Mouse (Mus musculus) limb, embryonic 15.5 days (tissue): Measurements from ENCODE around the gene Astl. TPM values are rescaled to one million over a fixed set of nuclear protein-coding genes. Genes with fewer than 3 reads are reported as not detected.
A peak's percentile ranks its signal among the peaks of the same experiment; 100 is the strongest.

Experiments used
- ATAC-seq: fragments of 200-750 bp; cut with Nextera tagmentation; 2 replicates; pipeline ENCODE4 v1.8.0; 2017; ENCODE audit warnings: low read depth, moderate TSS enrichment; ENCODE audit not compliant: insufficient number of reproducible peaks, low FRiP score, low TSS enrichment
- H3K27ac ChIP-seq: fragments of 300-500 bp; sonication (generic); 2 replicates; pipeline ENCODE4 v1.5.1; 2015; ENCODE audit warnings: moderate library complexity, mild to moderate bottlenecking, inconsistent platforms
- H3K27me3 ChIP-seq: fragments of 300-500 bp; sonication (generic); 2 replicates; pipeline ENCODE4 v1.6.1; 2015; ENCODE audit warnings: inconsistent platforms
- H3K36me3 ChIP-seq: fragments of 300-500 bp; sonication (generic); 2 replicates; pipeline ENCODE4 v1.6.1; 2015; ENCODE audit warnings: inconsistent platforms
- H3K4me1 ChIP-seq: fragments of 300-500 bp; sonication (generic); 2 replicates; pipeline ENCODE4 v1.6.1; 2015; ENCODE audit warnings: inconsistent platforms
- H3K4me2 ChIP-seq: fragments of 300-500 bp; sonication (generic); 2 replicates; pipeline ENCODE4 v1.6.1; 2015; ENCODE audit warnings: mild to moderate bottlenecking, inconsistent platforms
- H3K4me3 ChIP-seq: fragments of 300-500 bp; sonication (generic); 2 replicates; pipeline ENCODE4 v1.5.1; 2015; ENCODE audit warnings: mild to moderate bottlenecking, inconsistent platforms
- H3K9ac ChIP-seq: fragments of 300-500 bp; sonication (generic); 2 replicates; pipeline ENCODE4 v1.6.1; 2015; ENCODE audit warnings: inconsistent platforms
- H3K9me3 ChIP-seq: fragments of 300-500 bp; sonication (generic); 2 replicates; pipeline ENCODE4 v1.6.1; 2016; ENCODE audit warnings: inconsistent platforms
- WGBS: fragments of 180-500 bp; shearing (Covaris S2); methylation state at CpG from one replicate; pipeline ENCODE4 v1.1.7; 2015; 5-methylcytosine and 5-hydroxymethylcytosine counted together
- polyA plus RNA-seq: library from polyadenylated mRNA; unstranded; fragments of >200 nt; fragmentation: Nextera tagmentation; extraction: Ambion mirVana; gene quantifications from 2 replicates; pipeline ENCODE4 v1.2.1, GENCODE M21; 2015

Astl gene
- polyA plus RNA-seq, 1 experiment from 2014 or later: 0.22 TPM

- H3K36me3 ChIP-seq: no peaks in the 10 kb centered on the region
- H3K4me1 ChIP-seq: peaks cover 5% of the 10 kb centered on the region
- ATAC-seq: no peak
- H3K9ac ChIP-seq: no peak overlapping the region
- no peak overlapping the region for H3K27ac ChIP-seq
- no peaks in the 10 kb centered on the region for H3K9me3 ChIP-seq
- H3K27me3 ChIP-seq: peaks cover 19% of the 10 kb centered on the region
- no peak overlapping the region for H3K4me2 ChIP-seq
- 6% methylated on average over 3 of the region's 3 CpGs for WGBS
- no peak overlapping the region for H3K4me3 ChIP-seq
Measured at GRCm38 (mm10) chr2:127341159-127341558, 2.7 kb downstream of the Astl start.

- Histone ChIP-seq H3K9ac (no peak overlapping the region), H3K36me3 (no peaks in the 10 kb centered on the region), H3K4me1 (no peaks in the 10 kb centered on the region), H3K4me3 (no peak overlapping the region), H3K9me3 (no peaks in the 10 kb centered on the region), H3K27me3 (0 out of 2 replicates have a peak, but pooled peaks cover 3% of the 10 kb centered on the region), H3K27ac (no peak overlapping the region), H3K4me2 (no peak overlapping the region)
- ATAC-seq: no peak
- WGBS: 53% methylated on average over 1 of the region's 1 CpGs
Measured at GRCm38 (mm10) chr2:127346334-127346733, 7.9 kb downstream of the Astl start.

DNA sequence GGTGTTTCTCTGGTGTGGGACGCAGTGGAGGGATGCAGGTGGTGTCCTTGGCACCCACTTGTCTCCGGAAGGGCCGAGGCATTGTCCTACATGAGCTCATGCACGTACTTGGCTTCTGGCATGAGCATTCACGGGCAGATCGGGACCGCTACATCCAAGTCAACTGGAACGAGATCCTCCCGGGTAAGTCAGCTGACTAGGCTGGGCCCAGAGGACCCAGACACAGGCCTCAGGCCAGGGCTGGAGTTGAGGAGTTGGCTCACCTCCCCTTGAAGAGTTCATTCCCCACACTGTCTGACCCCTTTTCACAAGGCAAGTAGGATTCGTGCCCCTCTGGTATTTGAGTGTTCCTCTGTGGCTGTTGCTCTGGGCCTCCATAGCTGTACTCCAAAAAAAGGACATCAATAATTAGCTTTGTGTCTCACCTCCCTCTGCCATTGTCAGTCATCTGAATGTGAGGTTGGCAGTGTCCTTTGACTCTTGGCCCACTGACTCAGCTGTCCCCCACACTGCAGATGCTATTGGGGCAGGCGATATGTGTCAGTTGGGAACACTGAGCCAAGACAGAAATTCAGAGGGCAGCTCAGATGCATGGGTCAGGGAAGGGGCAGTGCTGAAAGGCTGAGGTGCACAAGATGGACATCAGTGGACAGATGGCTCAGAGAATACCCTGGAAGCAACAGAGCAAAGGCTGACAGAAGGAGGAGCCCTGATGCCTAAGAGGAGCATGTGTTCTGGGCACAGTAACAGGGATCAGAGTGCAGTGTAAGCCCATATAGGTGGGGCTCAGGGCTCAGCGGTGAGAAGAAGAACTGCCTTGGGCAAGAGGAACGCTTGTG lies 8.9 kb downstream of the Astl start:
- 72% methylated on average over 13 of the region's 13 CpGs for WGBS
- 0 out of 2 replicates have a peak, but pooled peaks have one; percentile 50 for ATAC-seq
- H3K4me2 ChIP-seq: no peak overlapping the region
- H3K9ac ChIP-seq: no peak overlapping the region
- no peak overlapping the region for H3K4me3 ChIP-seq
- H3K27ac ChIP-seq: no peak overlapping the region
- H3K4me1 ChIP-seq: no peaks in the 10 kb centered on the region
- H3K9me3 ChIP-seq: no peaks in the 10 kb centered on the region
- no peaks in the 10 kb centered on the region for H3K36me3 ChIP-seq
- H3K27me3 ChIP-seq: 0 out of 2 replicates have a peak, but pooled peaks cover 3% of the 10 kb centered on the region

DNA sequence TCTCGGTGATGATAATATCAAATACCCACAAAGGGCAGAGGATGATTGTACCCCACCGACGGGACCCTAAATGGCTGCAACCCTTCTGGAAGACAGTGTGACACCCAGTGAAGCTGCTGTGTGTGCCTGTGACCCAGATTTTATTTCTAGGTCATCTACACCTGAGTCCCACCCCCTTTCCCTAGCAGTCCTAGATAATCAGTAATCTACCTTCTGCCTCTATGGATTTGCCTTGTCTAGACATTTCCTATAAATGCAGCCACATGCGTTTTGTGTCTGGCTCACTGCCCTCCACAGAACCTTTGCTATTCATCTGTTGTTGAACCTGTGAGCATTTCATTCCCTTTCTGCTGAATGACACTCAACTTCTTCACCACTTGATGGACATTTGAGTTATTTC lies 15.4 kb downstream of the Astl start:
- H3K36me3 ChIP-seq: no peaks in the 10 kb centered on the region
- H3K27me3 ChIP-seq: peaks cover 20% of the 10 kb centered on the region
- WGBS: 86% methylated on average over 4 of the region's 4 CpGs
- H3K4me3 ChIP-seq: no peak overlapping the region
- no peaks in the 10 kb centered on the region for H3K4me1 ChIP-seq
- H3K9me3 ChIP-seq: no peaks in the 10 kb centered on the region
- H3K9ac ChIP-seq: no peak overlapping the region
- no peak overlapping the region for H3K27ac ChIP-seq
- no peak for ATAC-seq
- H3K4me2 ChIP-seq: no peak overlapping the region

DNA sequence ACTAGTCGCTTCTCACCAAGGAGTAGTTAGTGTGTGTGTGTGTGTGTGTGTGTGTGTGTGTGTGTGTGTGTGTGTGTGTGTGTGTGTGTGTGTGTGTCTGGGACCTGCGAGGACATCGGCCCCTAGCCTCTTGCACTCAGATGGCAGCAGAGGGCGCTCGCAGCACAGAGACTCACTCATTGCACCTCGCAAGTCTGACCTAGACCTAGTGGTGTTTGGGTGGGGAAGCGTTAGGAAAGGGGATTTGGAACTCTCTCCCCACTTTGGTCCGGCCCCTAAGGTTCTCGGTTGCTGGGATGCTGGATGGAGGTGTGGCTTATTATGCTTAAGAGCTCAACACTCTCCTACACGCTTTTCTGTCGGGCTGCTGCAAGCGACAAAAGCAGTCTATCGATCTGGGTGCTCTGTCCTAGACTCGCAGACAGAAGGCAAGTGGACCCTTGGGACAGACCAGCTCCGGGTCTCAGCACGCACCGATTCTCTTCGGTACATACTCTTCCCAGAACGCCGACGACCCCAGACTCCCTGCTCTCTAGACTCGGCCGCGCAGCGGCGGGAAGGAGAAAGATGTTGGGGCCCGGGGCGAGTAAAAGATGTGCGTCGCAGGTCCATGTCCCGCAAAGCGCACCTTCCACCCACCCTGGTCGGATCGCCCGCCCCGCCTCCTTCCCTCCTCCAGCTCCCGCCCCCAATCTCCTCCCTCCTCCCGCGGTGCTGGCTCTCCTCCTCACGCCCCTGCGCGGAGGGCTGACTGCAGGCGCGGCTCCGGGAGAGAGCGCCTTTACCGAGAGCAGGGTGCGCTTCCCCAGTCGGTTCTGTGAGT lies 24.2 kb downstream of the Astl start, which contains the start of gene Adra2b:
Gene Adra2b (plus strand): TSS at position 750 of the 823 bp plus-strand sequence.
- H3K4me1 ChIP-seq: peaks cover 16% of the 10 kb centered on the region
- peak; percentile 46; the same call in 1 of the 2 replicates for ATAC-seq
- no peaks in the 10 kb centered on the region for H3K9me3 ChIP-seq
- no peak within 1 kb of the TSS for H3K9ac ChIP-seq
- no peaks in the 10 kb centered on the region for H3K36me3 ChIP-seq
- under 1% methylated on average over 45 of the region's 49 CpGs for WGBS
- no peak within 1 kb of the TSS for H3K27ac ChIP-seq
- peak within 1 kb of the TSS; percentile 89 for H3K4me2 ChIP-seq
- peak within 1 kb of the TSS; percentile 45 for H3K4me3 ChIP-seq
- H3K27me3 ChIP-seq: peaks cover 72% of the 10 kb centered on the region

GRCm38 (mm10) chr2:127363282-127363652 lies 24.8 kb downstream of the Astl start:
- Histone ChIP-seq H3K4me1 (peaks cover 16% of the 10 kb centered on the region), H3K9me3 (no peaks in the 10 kb centered on the region), H3K27ac (no peak overlapping the region), H3K36me3 (no peaks in the 10 kb centered on the region), H3K4me2 (peak overlapping the region; percentile 89), H3K4me3 (peak overlapping the region; percentile 45), H3K9ac (no peak overlapping the region), H3K27me3 (peaks cover 77% of the 10 kb centered on the region)
- no peak for ATAC-seq
- WGBS: 0% methylated on average over 28 of the region's 28 CpGs

DNA sequence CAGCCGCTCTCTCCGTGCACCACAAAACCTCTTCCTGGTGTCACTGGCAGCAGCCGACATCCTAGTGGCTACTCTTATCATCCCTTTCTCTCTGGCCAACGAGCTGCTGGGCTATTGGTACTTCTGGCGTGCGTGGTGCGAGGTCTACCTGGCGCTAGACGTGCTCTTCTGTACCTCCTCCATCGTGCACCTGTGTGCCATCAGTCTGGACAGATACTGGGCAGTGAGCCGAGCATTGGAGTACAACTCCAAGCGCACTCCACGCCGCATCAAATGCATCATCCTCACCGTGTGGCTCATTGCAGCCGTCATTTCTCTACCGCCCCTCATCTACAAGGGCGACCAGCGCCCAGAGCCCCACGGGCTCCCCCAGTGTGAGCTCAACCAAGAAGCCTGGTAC lies 25.3 kb downstream of the Astl start:
- no peak overlapping the region for H3K27ac ChIP-seq
- WGBS: 4% methylated on average over 20 of the region's 20 CpGs

GRCm38 (mm10) chr2:127364452-127364851 lies 26.0 kb downstream of the Astl start:
- Histone ChIP-seq H3K27ac (no peak overlapping the region), H3K36me3 (no peaks in the 10 kb centered on the region), H3K4me1 (peaks cover 16% of the 10 kb centered on the region), H3K4me3 (0 out of 2 replicates have a peak overlapping the region, but pooled peaks have one; percentile 45), H3K27me3 (peaks cover 77% of the 10 kb centered on the region), H3K4me2 (no peak overlapping the region), H3K9me3 (no peaks in the 10 kb centered on the region), H3K9ac (no peak overlapping the region)
- ATAC-seq: no peak
- 13% methylated on average over 8 of the region's 8 CpGs for whole genome bisulfite sequencing

More for the DNA sequence above, 25.3 kb downstream of the Astl start:
- Histone ChIP-seq H3K27me3 (peaks cover 77% of the 10 kb centered on the region), H3K9me3 (no peaks in the 10 kb centered on the region), H3K4me2 (peak overlapping the region; percentile 89), H3K9ac (no peak overlapping the region), H3K4me3 (peak overlapping the region; percentile 45), H3K4me1 (peaks cover 16% of the 10 kb centered on the region), H3K36me3 (no peaks in the 10 kb centered on the region)
- ATAC-seq: no peak

DNA sequence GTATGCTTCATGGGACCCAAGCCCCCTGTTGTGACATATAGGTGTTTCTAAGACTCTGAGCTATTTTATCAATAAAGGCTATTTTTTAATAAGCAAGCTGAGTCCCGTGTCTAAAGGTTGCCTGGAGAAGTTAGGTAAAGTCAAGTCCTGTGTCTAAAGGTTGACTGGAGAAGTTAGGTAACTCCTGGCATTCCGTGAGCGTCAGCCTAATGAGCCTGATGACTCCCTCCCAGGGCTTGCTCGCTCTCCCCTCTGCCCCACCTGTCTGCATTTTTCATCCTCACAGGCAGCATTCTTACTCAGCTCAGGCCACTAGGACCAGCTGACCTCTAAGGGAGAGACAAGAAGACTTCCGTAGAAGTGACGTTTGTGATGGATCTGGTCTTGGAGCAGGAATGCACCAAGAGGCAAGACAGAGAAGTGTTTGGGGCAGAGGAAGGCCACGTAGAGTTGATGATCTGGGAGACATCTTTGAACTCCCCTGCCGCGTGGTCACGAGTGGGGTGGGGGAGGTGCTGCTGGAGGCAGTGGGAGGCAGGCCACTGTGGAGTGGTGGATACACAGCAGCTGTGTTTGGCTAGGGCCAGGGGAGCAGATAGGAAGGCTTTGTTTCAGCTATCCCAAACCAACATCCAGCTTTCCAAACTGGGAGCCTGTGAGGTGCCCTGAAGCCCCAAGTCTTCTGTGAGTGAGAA lies 28.8 kb downstream of the Astl start:
- peaks cover 16% of the 10 kb centered on the region for H3K4me1 ChIP-seq
- no peak for ATAC-seq

GRCm38 (mm10) chr2:127369703-127370376 lies 31.4 kb downstream of the Astl start:
- Histone ChIP-seq H3K9ac (no peak overlapping the region), H3K27me3 (peaks cover 38% of the 10 kb centered on the region), H3K4me1 (no peaks in the 10 kb centered on the region), H3K9me3 (no peaks in the 10 kb centered on the region), H3K4me2 (no peak overlapping the region), H3K4me3 (no peak overlapping the region), H3K27ac (no peak overlapping the region), H3K36me3 (no peaks in the 10 kb centered on the region)
- 61% methylated on average over 5 of the region's 5 CpGs for WGBS
- ATAC-seq: no peak

More for the DNA sequence above, 28.8 kb downstream of the Astl start:
- Histone ChIP-seq H3K9me3 (no peaks in the 10 kb centered on the region), H3K36me3 (no peaks in the 10 kb centered on the region), H3K27me3 (peaks cover 57% of the 10 kb centered on the region), H3K27ac (no peak overlapping the region), H3K4me3 (no peak overlapping the region), H3K4me2 (no peak overlapping the region), H3K9ac (no peak overlapping the region)
- WGBS: 53% methylated on average over 10 of the region's 10 CpGs
